Mouse (Mus musculus) hindbrain, postnatal 0 days (tissue): ENCODE results near the gene Gria1. TPM values are rescaled to one million over a fixed set of nuclear protein-coding genes. Genes with fewer than 3 reads are reported as not detected.

Source experiments
- ATAC-seq: fragments of 200-750 bp; cut with Nextera tagmentation; 2 replicates; pipeline ENCODE4 v1.8.0; 2017; ENCODE audit warnings: mild to moderate bottlenecking, moderate TSS enrichment, moderate library complexity
- DNase-seq: peaks from one replicate; pipeline ENCODE4 v3.0.0-alpha.2; 2015; ENCODE audit warnings: low spot score
- H3K27ac ChIP-seq: fragments of 300-500 bp; sonication (generic); 2 replicates; pipeline ENCODE4 v1.5.1; 2014; ENCODE audit warnings: mild to moderate bottlenecking
- H3K27me3 ChIP-seq: fragments of 300-500 bp; sonication (generic); 2 replicates; pipeline ENCODE4 v1.6.1; 2014; ENCODE audit warnings: low read length, mixed read lengths; ENCODE audit not compliant: insufficient read depth
- H3K36me3 ChIP-seq: fragments of 300-500 bp; sonication (generic); 2 replicates; pipeline ENCODE4 v1.6.1; 2014; ENCODE audit warnings: low read length, mixed read lengths; ENCODE audit not compliant: insufficient read depth
- H3K4me1 ChIP-seq: fragments of 300-500 bp; sonication (generic); 2 replicates; pipeline ENCODE4 v1.6.1; 2014; ENCODE audit warnings: antibody characterized with exemption, low read length, mixed read lengths; ENCODE audit not compliant: insufficient read depth
- H3K4me2 ChIP-seq: fragments of 300-500 bp; sonication (generic); 2 replicates; pipeline ENCODE4 v1.6.1; 2014; ENCODE audit warnings: low read depth, mild to moderate bottlenecking, low read length, moderate library complexity, mixed read lengths
- H3K4me3 ChIP-seq: fragments of 300-500 bp; sonication (generic); 2 replicates; pipeline ENCODE4 v1.5.1; 2014; ENCODE audit warnings: low read length
- H3K9ac ChIP-seq: fragments of 300-500 bp; sonication (generic); replicated peaks from 2 replicates; pipeline ENCODE4 v1.6.1; 2014; ENCODE audit warnings: mild to moderate bottlenecking, low read length, moderate library complexity, mixed read lengths
- H3K9me3 ChIP-seq: fragments of 300-500 bp; sonication (generic); 2 replicates; pipeline ENCODE4 v1.6.1; 2016; ENCODE audit warnings: low read length, mixed read lengths
- CTCF ChIP-seq: IDR thresholded peaks from 2 replicates; pipeline ENCODE4 v1.5.1; 2016; ENCODE audit warnings: antibody characterized with exemption, control low read depth, low read depth
- WGBS: fragments of 180-500 bp; shearing (Covaris S2); extraction: QIAGEN DNeasy Blood & Tissue Kit; methylation state at CpG from one replicate; pipeline ENCODE4 v1.1.7; 2014; 5-methylcytosine and 5-hydroxymethylcytosine counted together
- polyA plus RNA-seq: library from polyadenylated mRNA; unstranded; fragments of >200 nt; fragmentation: Nextera tagmentation; extraction: Ambion mirVana; gene quantifications from 2 replicates; pipeline ENCODE4 v1.2.1, GENCODE M21; 2015
- total RNA-seq: library from RNA; depleted of rRNA; stranded (reverse); fragments of >200 nt; gene quantifications from 2 replicates; pipeline ENCODE4 v1.2.3, GENCODE M21; 2014

Gria1 gene
- total and polyA plus RNA-seq, 2 experiments from 2014 or later = 47.1 to 58.2 TPM

GRCm38 (mm10) chr11:57214583-57214982 is 203.4 kb downstream of the Gria1 start:
- WGBS = 61% methylated on average over 5 of the region's 5 CpGs
- Histone ChIP-seq H3K9me3 (no peaks in the 10 kb centered on the region), H3K27me3 (no peaks in the 10 kb centered on the region), H3K9ac (no peak overlapping the region), H3K4me1 (no peaks in the 10 kb centered on the region), H3K27ac (no peak overlapping the region), H3K4me2 (no peak overlapping the region), H3K4me3 (no peak overlapping the region), H3K36me3 (no peaks in the 10 kb centered on the region)
- no peak for DNase-seq
- no peak for ATAC-seq
- TF ChIP-seq CTCF = no peak

DNA sequence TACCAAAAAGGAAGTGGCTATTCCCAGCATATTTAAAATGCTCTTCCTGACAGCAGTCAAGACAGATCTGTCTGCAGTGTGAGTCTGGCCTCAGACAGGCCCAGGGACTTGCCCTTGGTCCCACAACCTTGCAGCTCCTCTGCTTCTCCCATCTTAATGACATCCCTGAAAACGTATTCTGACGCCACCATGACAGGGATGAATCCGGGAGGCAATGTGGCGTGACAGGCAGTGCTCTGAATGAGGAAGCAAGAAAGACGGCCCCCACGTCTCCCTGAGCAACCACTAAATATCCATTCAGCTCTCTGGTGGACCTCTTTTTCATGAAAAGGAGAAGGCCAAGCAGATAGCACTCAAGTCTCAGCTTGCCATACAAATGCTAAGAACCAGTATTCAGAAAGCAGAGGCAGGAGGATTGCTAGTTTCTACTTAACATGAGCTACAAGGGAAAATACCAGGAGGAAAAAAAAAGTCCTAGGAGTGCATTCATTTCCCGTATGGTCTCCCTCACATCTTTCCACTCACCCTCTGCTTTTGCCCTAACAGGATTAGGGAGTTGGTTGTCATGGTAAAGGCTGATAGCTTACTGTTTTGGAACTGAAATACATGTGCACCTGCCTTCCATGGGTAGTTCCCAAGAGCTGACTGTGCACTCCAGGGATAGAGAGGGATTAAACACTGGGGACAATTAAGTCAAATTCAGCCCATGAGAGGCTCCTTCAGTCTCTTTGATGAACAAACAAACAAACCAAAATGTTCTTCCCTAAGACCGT is 211.8 kb downstream of the Gria1 start:
- ATAC-seq = no peak
- Histone ChIP-seq H3K4me2 (no peak overlapping the region), H3K27ac (no peak overlapping the region), H3K4me1 (no peaks in the 10 kb centered on the region), H3K9me3 (no peaks in the 10 kb centered on the region), H3K4me3 (no peak overlapping the region), H3K27me3 (no peaks in the 10 kb centered on the region), H3K36me3 (no peaks in the 10 kb centered on the region), H3K9ac (no peak overlapping the region)
- peak; percentile 18 for DNase-seq
- TF ChIP-seq CTCF = no peak
- 42% methylated on average over 8 of the region's 8 CpGs for WGBS

DNA sequence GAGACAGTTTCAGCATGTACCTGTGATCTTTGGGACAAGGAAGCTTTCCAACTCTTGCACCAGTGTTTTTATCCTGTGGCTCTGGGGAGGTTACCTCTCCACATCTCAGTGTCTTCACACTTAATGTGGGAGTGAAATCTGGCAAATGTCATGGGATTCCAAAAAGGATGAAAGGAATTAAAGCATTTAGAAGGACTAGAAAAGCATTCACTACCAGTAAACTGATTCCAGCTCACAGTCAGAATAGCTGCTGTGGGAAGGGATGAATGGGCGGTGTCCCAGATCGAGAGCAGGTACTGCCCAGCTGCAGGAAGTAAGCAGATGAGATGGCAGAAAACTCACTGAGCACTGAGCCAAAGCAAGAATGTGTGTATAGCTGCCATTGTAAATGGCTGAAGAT is 224.3 kb downstream of the Gria1 start:
- TF ChIP-seq CTCF = no peak
- no peak overlapping the region for H3K27ac ChIP-seq

GRCm38 (mm10) chr11:57236431-57236830 is 225.2 kb downstream of the Gria1 start:
- ATAC-seq (no peak), DNase-seq (no peak)
- WGBS = 72% methylated on average over 1 of the region's 1 CpGs
- Histone ChIP-seq H3K4me1 (no peaks in the 10 kb centered on the region), H3K4me3 (no peak overlapping the region), H3K9ac (no peak overlapping the region), H3K4me2 (no peak overlapping the region), H3K9me3 (no peaks in the 10 kb centered on the region), H3K27ac (no peak overlapping the region), H3K36me3 (no peaks in the 10 kb centered on the region), H3K27me3 (no peaks in the 10 kb centered on the region)
- no peak for TF ChIP-seq CTCF

More for the DNA sequence above, 224.3 kb downstream of the Gria1 start:
- 88% methylated on average over 2 of the region's 2 CpGs for WGBS
- Histone ChIP-seq H3K27me3 (no peaks in the 10 kb centered on the region), H3K4me1 (no peaks in the 10 kb centered on the region), H3K4me2 (no peak overlapping the region), H3K9me3 (no peaks in the 10 kb centered on the region), H3K9ac (no peak overlapping the region), H3K4me3 (no peak overlapping the region), H3K36me3 (no peaks in the 10 kb centered on the region)
- no peak for ATAC-seq
- DNase-seq = no peak

DNA sequence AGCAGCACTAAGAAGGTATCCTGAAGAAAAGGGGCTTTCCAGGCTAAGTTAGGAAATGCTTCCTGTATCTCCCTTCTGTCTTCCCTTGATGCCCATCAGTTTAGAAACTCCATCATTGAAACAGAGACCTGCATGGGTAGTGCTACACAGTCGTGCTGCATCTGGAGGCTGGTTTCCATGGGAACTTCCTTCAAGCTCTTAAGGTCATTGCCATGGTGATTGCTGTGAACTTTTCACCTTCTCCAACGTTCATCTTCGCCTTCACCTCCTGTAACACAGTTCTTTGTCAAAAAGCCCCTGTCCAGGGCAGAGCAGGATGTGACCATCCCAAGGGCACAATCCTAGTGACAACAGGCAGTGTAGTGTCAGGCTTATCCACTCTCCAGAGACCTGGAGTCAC is 228.6 kb downstream of the Gria1 start:
- Histone ChIP-seq H3K9me3 (no peaks in the 10 kb centered on the region), H3K4me2 (no peak overlapping the region), H3K36me3 (no peaks in the 10 kb centered on the region), H3K9ac (no peak overlapping the region), H3K4me3 (no peak overlapping the region), H3K27me3 (no peaks in the 10 kb centered on the region), H3K4me1 (no peaks in the 10 kb centered on the region), H3K27ac (no peak overlapping the region)
- ATAC-seq = no peak
- peak; percentile 19 for DNase-seq
- TF ChIP-seq CTCF = no peak
- WGBS = 22% methylated on average over 3 of the region's 3 CpGs

- TF ChIP-seq CTCF = no peak
- DNase-seq = no peak
- no peaks in the 10 kb centered on the region for H3K9me3 ChIP-seq
Measured at GRCm38 (mm10) chr11:57243835-57244234, 232.6 kb downstream of the Gria1 start.

GRCm38 (mm10) chr11:57244543-57244942 is 233.4 kb downstream of the Gria1 start:
- ATAC-seq = no peak
- Histone ChIP-seq H3K27me3 (no peaks in the 10 kb centered on the region), H3K4me1 (no peaks in the 10 kb centered on the region), H3K9me3 (no peaks in the 10 kb centered on the region), H3K4me2 (no peak overlapping the region), H3K27ac (no peak overlapping the region), H3K36me3 (no peaks in the 10 kb centered on the region), H3K9ac (no peak overlapping the region), H3K4me3 (no peak overlapping the region)
- no peak for TF ChIP-seq CTCF
- 91% methylated on average over 6 of the region's 6 CpGs for WGBS
- DNase-seq = no peak

More at GRCm38 (mm10) chr11:57243835-57244234, 232.6 kb downstream of the Gria1 start:
- Histone ChIP-seq H3K36me3 (no peaks in the 10 kb centered on the region), H3K4me3 (no peak overlapping the region), H3K27me3 (no peaks in the 10 kb centered on the region), H3K9ac (no peak overlapping the region), H3K4me1 (no peaks in the 10 kb centered on the region), H3K4me2 (no peak overlapping the region), H3K27ac (no peak overlapping the region)
- ATAC-seq = no peak
